Mouse (Mus musculus): ENCODE results near the gene Srp14. TPM values are rescaled to one million over a fixed set of nuclear protein-coding genes. Genes with fewer than 3 reads are reported as not detected.

Srp14 gene
- polyA plus RNA-seq, 1 experiment, result 221 TPM

- no peak for TF ChIP-seq POLR2A (IDR thresholded peaks at IDR 0.05; ENCODE audit: borderline replicate concordance, insufficient read depth, low read length)
- no peak for TF ChIP-seq CTCF (IDR thresholded peaks at IDR 0.05; ENCODE audit: borderline replicate concordance, insufficient read depth, low read depth, low read length)
- DNase-seq, result no peak
- H3K4me3 ChIP-seq (replicated peaks; ENCODE audit: insufficient read depth, low read depth, low read length), result no peak overlapping the region
- H3K4me1 ChIP-seq (ENCODE audit: control insufficient read depth, insufficient read depth, low read length), result no peaks in the 10 kb centered on the region
- no peak overlapping the region for H3K27ac ChIP-seq (ENCODE audit: insufficient read depth, low read length)
- 67% methylated on average over 3 of the region's 3 CpGs for WGBS
- no peaks in the 10 kb centered on the region for H3K27me3 ChIP-seq (ENCODE audit: control insufficient read depth, insufficient read depth, low read length)
These were observed 5.9 kb upstream of the Srp14 start for GRCm38 (mm10) chr2:118485415-118485814.

- Histone ChIP-seq H3K4me3 (replicated peaks; ENCODE audit: insufficient read depth, low read depth, low read length) (no peak overlapping the region), H3K27me3 (ENCODE audit: control insufficient read depth, insufficient read depth, low read length) (no peaks in the 10 kb centered on the region), H3K4me1 (ENCODE audit: control insufficient read depth, insufficient read depth, low read length) (no peaks in the 10 kb centered on the region), H3K27ac (ENCODE audit: insufficient read depth, low read length) (no peak overlapping the region)
- no peak for TF ChIP-seq POLR2A (IDR thresholded peaks at IDR 0.05; ENCODE audit: borderline replicate concordance, insufficient read depth, low read length)
- no peak for TF ChIP-seq CTCF (IDR thresholded peaks at IDR 0.05; ENCODE audit: borderline replicate concordance, insufficient read depth, low read depth, low read length)
- DNase-seq, result no peak
- WGBS, result 70% methylated on average over 9 of the region's 9 CpGs
These were observed 4.9 kb upstream of the Srp14 start for GRCm38 (mm10) chr2:118484386-118484898.

DNA sequence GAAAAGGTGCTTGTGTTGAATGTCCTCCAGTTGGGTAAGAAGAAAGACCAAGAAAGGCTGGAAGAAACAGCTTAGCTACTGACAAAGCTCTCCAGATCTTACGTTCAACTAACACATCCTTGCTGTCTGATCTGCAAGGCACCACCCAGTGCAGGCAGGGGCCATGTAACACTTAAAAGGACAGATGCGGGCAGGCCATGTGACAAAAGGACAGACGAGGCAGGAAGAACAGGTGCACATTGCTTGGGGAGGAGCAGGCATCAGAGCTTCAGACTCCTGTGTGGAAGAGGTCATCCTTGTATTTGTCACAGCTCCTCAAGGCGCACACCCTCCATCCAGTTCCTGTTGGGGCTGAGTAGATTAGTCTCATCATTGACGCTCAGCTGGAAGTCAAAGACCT lies 3.5 kb upstream of the Srp14 start:
- Histone ChIP-seq H3K4me1 (ENCODE audit: control insufficient read depth, insufficient read depth, low read length) (peaks cover 5% of the 10 kb centered on the region), H3K27me3 (ENCODE audit: control insufficient read depth, insufficient read depth, low read length) (no peaks in the 10 kb centered on the region), H3K4me3 (replicated peaks; ENCODE audit: insufficient read depth, low read depth, low read length) (no peak overlapping the region), H3K27ac (ENCODE audit: insufficient read depth, low read length) (no peak overlapping the region)
- WGBS, result 83% methylated on average over 5 of the region's 5 CpGs
- DNase-seq, result no peak
- TF ChIP-seq POLR2A (IDR thresholded peaks at IDR 0.05; ENCODE audit: borderline replicate concordance, insufficient read depth, low read length) (no peak), CTCF (IDR thresholded peaks at IDR 0.05; ENCODE audit: borderline replicate concordance, insufficient read depth, low read depth, low read length) (no peak)

DNA sequence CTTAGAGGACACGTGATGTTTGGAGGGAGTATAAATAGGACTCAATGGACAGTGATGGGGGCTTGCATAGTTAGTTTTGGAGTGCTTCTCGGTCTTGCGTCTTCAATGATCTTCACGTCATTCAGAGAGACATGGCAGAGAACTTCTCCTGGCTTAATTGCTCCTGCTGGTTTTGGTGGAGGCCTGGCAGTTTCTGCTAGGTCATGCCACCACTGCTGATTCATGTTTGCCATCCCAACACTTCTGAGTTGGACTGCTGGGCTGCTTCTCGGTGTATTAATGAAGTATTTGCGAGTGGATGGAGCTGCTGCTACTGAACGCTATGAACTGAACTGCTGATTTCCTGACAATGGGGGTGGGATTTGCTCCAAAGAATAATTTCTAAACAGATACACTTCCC lies 1.4 kb upstream of the Srp14 start:
- peaks cover 5% of the 10 kb centered on the region for H3K4me1 ChIP-seq (ENCODE audit: control insufficient read depth, insufficient read depth, low read length)

GRCm38 (mm10) chr2:118478833-118479549 lies 520 bp downstream of the Srp14 start:
- TF ChIP-seq CTCF (IDR thresholded peaks at IDR 0.05; ENCODE audit: borderline replicate concordance, insufficient read depth, low read depth, low read length), result no peak
- no peak for TF ChIP-seq POLR2A (IDR thresholded peaks at IDR 0.05; ENCODE audit: borderline replicate concordance, insufficient read depth, low read length)

More for the DNA sequence above, 1.4 kb upstream of the Srp14 start:
- TF ChIP-seq CTCF (IDR thresholded peaks at IDR 0.05; ENCODE audit: borderline replicate concordance, insufficient read depth, low read depth, low read length), result no peak
- no peak for TF ChIP-seq POLR2A (IDR thresholded peaks at IDR 0.05; ENCODE audit: borderline replicate concordance, insufficient read depth, low read length)
- 91% methylated on average over 7 of the region's 7 CpGs for WGBS
- Histone ChIP-seq H3K27ac (ENCODE audit: insufficient read depth, low read length) (no peak overlapping the region), H3K4me3 (replicated peaks; ENCODE audit: insufficient read depth, low read depth, low read length) (no peak overlapping the region), H3K27me3 (ENCODE audit: control insufficient read depth, insufficient read depth, low read length) (no peaks in the 10 kb centered on the region)
- no peak for DNase-seq

GRCm38 (mm10) chr2:118468354-118468753 lies 11.2 kb downstream of the Srp14 start:
- Histone ChIP-seq H3K4me3 (replicated peaks; ENCODE audit: insufficient read depth, low read depth, low read length) (no peak overlapping the region), H3K4me1 (ENCODE audit: control insufficient read depth, insufficient read depth, low read length) (no peaks in the 10 kb centered on the region), H3K27me3 (ENCODE audit: control insufficient read depth, insufficient read depth, low read length) (no peaks in the 10 kb centered on the region), H3K27ac (ENCODE audit: insufficient read depth, low read length) (no peak overlapping the region)
- TF ChIP-seq POLR2A (IDR thresholded peaks at IDR 0.05; ENCODE audit: borderline replicate concordance, insufficient read depth, low read length) (no peak), CTCF (IDR thresholded peaks at IDR 0.05; ENCODE audit: borderline replicate concordance, insufficient read depth, low read depth, low read length) (no peak)
- no peak for DNase-seq

More at GRCm38 (mm10) chr2:118478833-118479549, 520 bp downstream of the Srp14 start:
- Histone ChIP-seq H3K4me1 (ENCODE audit: control insufficient read depth, insufficient read depth, low read length) (peaks cover 5% of the 10 kb centered on the region), H3K27ac (ENCODE audit: insufficient read depth, low read length) (0 out of 2 replicates have a peak overlapping the region, but pooled peaks have one; percentile 23), H3K27me3 (ENCODE audit: control insufficient read depth, insufficient read depth, low read length) (no peaks in the 10 kb centered on the region), H3K4me3 (replicated peaks; ENCODE audit: insufficient read depth, low read depth, low read length) (peak overlapping the region; percentile 67)
- under 1% methylated on average over 52 of the region's 52 CpGs for WGBS
- no peak for DNase-seq

- DNase-seq, result no peak
- Histone ChIP-seq H3K27me3 (ENCODE audit: control insufficient read depth, insufficient read depth, low read length) (no peaks in the 10 kb centered on the region), H3K27ac (ENCODE audit: insufficient read depth, low read length) (no peak overlapping the region), H3K4me3 (replicated peaks; ENCODE audit: insufficient read depth, low read depth, low read length) (no peak overlapping the region), H3K4me1 (ENCODE audit: control insufficient read depth, insufficient read depth, low read length) (no peaks in the 10 kb centered on the region)
- WGBS, result 39% methylated on average over 1 of the region's 1 CpGs
- TF ChIP-seq CTCF (IDR thresholded peaks at IDR 0.05; ENCODE audit: borderline replicate concordance, insufficient read depth, low read depth, low read length) (no peak), POLR2A (IDR thresholded peaks at IDR 0.05; ENCODE audit: borderline replicate concordance, insufficient read depth, low read length) (no peak)
These were observed 12.9 kb downstream of the Srp14 start for GRCm38 (mm10) chr2:118466601-118467000.

DNA sequence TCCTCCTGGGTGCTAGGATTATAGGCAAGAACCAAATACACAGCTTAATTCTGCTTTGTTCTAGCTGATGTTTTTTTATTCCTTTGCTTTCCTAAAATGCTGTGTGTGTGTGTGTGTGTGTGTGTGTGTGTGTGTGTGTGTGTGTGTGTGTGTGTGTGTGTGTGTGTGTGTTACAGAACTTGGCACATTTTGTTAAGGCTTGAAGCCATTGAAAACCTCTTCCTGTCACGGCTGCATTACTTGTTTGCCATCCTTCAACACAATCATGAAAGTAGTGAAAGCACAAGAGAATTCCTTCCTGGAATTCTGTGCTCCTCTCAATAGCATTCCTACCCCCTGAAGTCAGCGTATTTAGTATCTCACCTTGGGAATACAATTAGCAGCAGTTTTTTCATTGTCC lies 13.6 kb downstream of the Srp14 start:
- TF ChIP-seq POLR2A (IDR thresholded peaks at IDR 0.05; ENCODE audit: borderline replicate concordance, insufficient read depth, low read length), result no peak
- TF ChIP-seq CTCF (IDR thresholded peaks at IDR 0.05; ENCODE audit: borderline replicate concordance, insufficient read depth, low read depth, low read length), result no peak
- WGBS, result 70% methylated on average over 2 of the region's 2 CpGs

More for the DNA sequence above, 13.6 kb downstream of the Srp14 start:
- H3K4me1 ChIP-seq (ENCODE audit: control insufficient read depth, insufficient read depth, low read length), result no peaks in the 10 kb centered on the region
- no peaks in the 10 kb centered on the region for H3K27me3 ChIP-seq (ENCODE audit: control insufficient read depth, insufficient read depth, low read length)
- no peak for DNase-seq
- H3K27ac ChIP-seq (ENCODE audit: insufficient read depth, low read length), result no peak overlapping the region
- H3K4me3 ChIP-seq (replicated peaks; ENCODE audit: insufficient read depth, low read depth, low read length), result no peak overlapping the region

Measured in cerebellum, adult 2 months (tissue).